Mouse (Mus musculus) urinary bladder, adult 2 months (tissue): ENCODE data around the gene Fxn. TPM values are rescaled to one million over a fixed set of nuclear protein-coding genes. Genes with fewer than 3 reads are reported as not detected.

Source experiments
- DNase-seq: peaks from one replicate; pipeline ENCODE4 v3.0.0; 2022; ENCODE audit warnings: low spot score
- polyA plus RNA-seq: library from polyadenylated mRNA; depleted of rRNA; stranded (reverse); fragments of >200 nt; gene quantifications from 2 replicates; pipeline ENCODE4 v1.2.3, GENCODE M21; 2012; rRNA removed

Fxn gene
- polyA plus RNA-seq = 9.1 and 10.5 TPM in 2 replicates

DNA sequence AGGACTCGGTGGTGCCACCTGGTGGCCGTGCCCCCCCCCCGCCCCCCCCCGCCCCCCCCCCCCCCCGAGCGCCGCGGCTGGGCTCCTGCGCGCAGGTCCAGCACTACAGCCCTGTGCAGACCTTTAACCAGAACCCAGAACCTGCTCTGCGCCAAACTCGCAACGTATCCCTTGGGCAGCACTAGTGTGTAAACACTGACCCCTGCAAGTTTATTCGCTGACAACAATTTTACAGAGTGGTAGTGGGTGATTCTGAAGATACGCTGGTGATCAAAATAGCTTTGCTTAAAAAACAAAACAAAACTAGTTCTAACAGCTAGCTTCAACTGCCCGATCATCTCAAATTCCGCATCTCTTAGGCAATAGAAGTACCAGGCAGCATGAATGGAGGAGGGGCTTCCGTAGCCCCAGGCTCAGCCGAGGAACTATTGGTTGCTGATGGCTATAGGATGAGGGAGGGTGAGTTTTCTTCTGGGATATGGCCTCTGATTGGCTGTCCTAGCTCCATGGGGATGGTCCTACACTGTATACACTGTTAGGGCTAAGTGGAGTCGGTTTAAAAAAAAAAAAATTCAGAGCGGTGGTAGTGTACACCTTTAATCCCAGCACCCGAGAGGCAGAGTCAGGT lies at the start of gene Fxn:
TSS of gene Fxn (minus strand) at position 5 of the 628 bp plus-strand sequence.
- no peak for DNase-seq

DNA sequence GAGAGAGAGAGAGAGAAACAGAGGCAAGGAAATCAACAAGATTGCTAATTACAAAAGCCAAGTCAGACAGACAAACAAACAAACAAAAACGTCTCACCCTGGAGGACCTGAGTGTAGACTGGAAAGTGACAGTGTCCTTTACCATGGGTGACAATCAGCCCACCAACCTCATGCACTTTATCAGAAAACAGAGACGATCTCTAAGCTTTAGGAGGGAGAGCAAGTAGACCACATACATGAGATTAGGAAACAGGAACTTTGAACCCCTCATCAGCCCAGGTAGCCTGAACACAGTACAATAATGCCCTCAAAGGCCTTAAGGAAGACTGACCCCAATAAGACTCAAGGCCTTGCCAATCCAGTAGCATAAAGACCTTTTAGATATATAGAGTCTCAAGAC lies 47.5 kb upstream of the Fxn start:
- DNase-seq = no peak

- no peak for DNase-seq
Observed at GRCm38 (mm10) chr19:24326969-24327368, 46.6 kb upstream of the Fxn start.

DNA sequence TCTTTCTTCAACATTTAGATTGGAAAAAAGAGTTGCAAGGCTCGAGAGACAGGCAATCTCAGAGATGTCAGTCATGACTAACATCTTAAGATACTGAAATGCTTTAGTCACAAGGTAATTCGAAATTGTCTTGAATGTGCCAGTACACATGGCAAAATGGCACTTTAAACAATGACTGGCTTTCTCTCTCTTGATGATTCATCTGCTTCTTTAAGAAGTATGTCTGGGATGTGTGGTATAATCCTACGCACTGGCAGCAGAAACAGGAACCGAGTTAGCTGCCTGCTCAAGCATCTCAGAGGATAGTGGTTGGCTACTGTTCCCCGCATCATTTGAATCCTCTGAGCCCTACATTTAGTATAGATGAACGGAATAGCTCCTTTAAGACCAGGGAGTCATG lies 45.3 kb upstream of the Fxn start:
- DNase-seq = no peak

- DNase-seq = no peak
Observed at GRCm38 (mm10) chr19:24323841-24324613, 43.6 kb upstream of the Fxn start.

- no peak for DNase-seq
Observed at GRCm38 (mm10) chr19:24321900-24322311, 41.5 kb upstream of the Fxn start.

DNA sequence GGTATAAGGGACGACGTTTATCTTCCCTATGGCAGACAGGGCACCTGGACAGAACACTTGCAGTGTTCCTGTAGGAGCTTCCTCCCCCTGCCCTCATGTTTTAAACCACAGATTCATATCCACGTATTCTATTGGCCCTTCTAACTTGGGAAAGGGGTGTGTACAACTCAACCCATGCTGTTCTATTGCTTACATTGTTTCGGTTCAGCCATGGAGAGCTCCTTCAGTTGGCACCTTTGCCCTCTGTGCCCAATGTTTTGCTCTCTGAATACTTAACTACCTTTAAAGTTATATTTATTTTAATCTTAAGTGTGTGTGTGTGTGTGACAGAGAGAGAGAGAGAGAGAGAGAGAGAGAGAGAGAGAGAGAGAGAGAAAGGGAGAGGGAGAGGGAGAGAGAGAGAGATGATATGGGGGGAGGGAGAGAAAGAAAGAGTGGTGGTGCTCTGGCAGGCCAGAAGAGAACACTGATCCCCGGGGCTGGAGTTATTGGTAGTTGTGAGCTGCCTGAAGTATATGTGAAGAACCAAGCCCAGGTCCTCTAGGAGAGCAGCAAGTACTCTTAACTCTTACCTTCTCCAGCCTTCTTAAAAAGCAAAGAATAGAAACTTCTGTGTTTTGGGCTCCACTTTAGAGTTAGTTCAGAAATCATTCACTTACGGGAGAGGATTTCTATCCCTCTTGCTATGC lies 41.0 kb upstream of the Fxn start:
- DNase-seq = no peak

- DNase-seq = no peak
Observed at GRCm38 (mm10) chr19:24318172-24318571, 37.8 kb upstream of the Fxn start.

DNA sequence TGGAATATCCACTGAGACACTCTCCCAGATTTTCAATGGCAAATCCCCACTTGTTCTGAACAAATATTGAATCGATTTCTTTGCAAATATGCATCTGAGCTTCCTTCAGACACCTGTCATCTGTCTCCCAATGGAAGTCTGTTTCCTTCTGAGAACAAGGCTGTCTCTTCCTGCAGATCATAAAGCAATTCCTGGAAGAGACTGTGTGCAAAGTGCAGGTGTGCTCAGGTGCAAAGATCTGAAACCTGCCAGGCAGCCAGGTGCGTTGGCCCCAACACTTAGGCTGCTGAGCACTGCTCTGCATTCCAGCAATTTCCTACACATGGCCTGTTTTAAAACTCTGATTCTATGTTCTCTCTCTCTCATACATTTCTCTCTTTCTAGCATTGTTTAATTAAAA lies 37.3 kb upstream of the Fxn start:
- no peak for DNase-seq

DNA sequence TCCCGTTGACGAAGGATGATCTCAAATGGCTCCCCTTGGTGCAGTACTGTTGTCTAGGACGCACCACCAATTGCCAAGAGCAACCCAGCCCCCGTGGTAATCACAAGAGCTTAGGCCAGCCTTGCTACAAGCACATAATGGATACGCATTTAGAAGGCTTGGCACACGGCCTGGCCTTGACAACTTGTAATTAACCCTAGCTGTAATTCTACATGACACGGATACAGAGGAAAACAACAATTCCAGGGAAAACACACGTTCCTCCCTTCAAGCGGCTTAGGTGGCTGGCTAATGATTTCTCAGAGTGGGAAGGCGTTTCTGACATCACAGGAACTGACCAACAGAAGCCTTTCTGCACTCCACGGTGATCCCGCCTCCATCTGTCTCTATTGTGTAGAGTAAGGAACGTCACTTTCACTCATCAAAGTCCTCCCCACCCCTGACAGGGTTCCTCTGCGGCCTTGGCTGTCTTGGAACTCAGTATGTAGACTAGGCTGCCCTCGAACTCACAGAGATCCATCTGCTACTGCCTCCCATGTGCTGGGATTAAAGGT lies 36.7 kb upstream of the Fxn start:
- DNase-seq = no peak

GRCm38 (mm10) chr19:24316060-24316725 lies 35.8 kb upstream of the Fxn start:
- DNase-seq = no peak

DNA sequence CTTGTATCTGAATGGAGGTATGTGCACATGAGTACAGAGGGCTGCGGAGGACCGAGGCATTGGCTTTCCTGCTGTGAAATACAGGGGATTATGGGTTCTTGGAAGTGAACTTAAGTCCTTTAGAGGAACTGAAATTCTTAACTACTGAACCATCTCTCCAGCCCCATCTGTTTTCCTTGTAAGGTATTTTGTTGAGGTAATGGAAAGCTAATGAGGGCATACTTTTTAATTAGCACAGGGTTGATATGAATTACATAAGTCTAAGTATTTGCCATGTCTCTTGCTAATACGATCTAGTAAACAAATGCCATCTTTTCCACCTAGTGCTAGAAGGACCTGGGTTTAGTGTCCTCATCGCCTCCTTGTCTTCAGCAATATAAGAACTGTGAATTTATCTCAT lies 34.8 kb upstream of the Fxn start:
- no peak for DNase-seq

GRCm38 (mm10) chr19:24314676-24315075 lies 34.3 kb upstream of the Fxn start:
- no peak for DNase-seq

- no peak for DNase-seq
Observed at GRCm38 (mm10) chr19:24312556-24313342, 32.3 kb upstream of the Fxn start.

GRCm38 (mm10) chr19:24312046-24312445 lies 31.6 kb upstream of the Fxn start:
- no peak for DNase-seq

DNA sequence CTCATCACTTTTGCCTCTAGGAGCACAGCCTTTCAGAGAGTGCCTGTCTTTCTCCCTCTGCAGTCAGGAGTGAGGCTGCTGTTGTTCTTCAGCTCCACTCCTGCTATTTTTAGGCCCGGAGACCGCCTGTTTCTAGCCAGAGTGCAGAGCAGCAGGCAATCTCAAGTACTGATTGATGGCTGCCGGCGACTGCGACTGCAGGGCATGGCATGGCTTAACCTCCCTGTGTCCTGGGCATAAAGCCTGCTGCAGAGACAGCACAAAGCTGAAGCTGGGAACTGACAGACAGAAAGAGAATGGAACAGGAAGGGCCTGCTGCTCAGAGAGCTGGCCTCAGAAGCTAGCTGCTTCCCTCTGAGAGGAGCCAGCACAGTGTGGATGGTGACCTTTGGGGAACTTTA lies 27.9 kb upstream of the Fxn start:
- DNase-seq = no peak

- no peak for DNase-seq
Observed at GRCm38 (mm10) chr19:24307271-24308221, 27.1 kb upstream of the Fxn start.

GRCm38 (mm10) chr19:24306351-24306750 lies 25.9 kb upstream of the Fxn start:
- no peak for DNase-seq

- no peak for DNase-seq
Observed at GRCm38 (mm10) chr19:24302198-24302597, 21.8 kb upstream of the Fxn start.

DNA sequence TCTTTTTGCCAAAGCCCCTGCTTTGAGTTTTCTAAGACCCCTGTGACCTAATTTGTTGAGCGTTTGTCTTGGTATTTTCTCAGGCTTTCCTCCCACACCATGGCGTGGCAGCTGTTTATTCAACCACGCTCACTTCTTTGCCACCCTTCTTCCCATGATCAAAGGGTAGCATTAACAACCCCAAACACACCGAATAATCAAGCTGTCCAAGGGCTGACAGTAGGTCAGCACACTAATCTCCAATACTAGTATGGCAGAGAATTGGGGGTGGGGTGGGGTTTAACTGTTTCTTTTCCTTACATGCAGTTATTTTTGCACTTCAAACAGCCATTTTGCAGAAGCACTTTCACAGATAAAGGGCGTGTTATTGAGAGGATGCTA lies 21.4 kb upstream of the Fxn start:
- no peak for DNase-seq
